Mouse (Mus musculus): Measurements from ENCODE around the gene Fbxl7.

DNA sequence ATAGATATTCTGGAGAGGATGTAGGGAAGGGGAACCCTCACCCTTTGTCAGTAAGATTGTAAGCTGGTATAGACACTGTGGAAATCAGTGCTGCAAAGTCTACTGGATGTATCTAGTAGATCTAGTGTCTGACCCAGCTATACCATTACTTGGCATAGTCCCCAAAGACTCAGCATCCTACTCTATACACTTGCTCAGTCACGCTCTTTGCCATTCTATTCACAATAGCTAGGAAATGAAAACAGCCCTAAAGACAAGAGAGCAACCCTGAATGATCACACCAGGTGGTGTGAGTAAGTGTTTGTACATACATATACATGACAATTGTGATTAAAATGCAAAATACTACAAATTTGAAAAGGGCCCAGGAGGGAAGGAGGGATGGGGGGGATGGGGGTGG lies 23.1 kb downstream of the Fbxl7 start:
- TF ChIP-seq CTCF (IDR thresholded peaks at IDR 0.05) (no peak), EP300 (IDR thresholded peaks at IDR 0.05; ENCODE audit: insufficient read depth, low read depth, low read length) (no peak)

Data from heart, adult 2 months (tissue).